Mouse (Mus musculus) adrenal gland, postnatal 36 days (tissue): ENCODE measurements around the gene Hist1h3a. TPM values are rescaled to one million over a fixed set of nuclear protein-coding genes. Genes with fewer than 3 reads are reported as not detected.

Source experiments
- DNase-seq, 2 experiments: peaks; one replicate each; pipeline ENCODE4 v3.0.0; 2021; ENCODE audit warnings: mixed read lengths in 1 of 2
- total RNA-seq, 2 experiments: library from RNA; stranded (reverse); gene quantifications; 2 replicates each; pipeline ENCODE4 v1.2.3; 2021

Gene Hist1h3a
- total RNA-seq, 2 experiments from 2014 or later, result 55.1 to 59.3 TPM

DNA sequence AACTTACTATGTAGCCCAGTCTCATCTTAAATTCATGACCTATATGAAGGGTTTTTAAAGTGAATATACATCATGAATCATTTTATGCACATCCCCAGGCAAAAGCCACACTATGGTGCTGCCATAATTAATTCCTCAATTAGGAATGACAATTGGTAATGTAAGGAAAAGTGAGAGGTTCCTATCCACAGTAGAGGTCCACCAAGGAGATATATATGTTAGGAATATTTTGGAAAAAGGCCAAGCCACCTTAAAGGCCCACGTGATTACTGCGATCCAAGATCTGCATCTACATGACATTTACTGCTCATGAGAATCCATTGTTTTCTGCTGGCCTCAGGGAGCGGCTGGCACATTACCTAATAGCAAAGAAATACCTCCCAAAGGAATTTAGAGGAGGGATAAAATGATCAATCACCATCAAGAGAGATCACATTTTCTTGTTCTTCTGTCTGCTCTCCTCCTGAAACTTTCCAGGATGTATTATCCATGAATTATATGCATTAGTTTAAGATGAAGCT is 2.9 kb downstream of the Hist1h3a start:
- DNase-seq, result no peak

DNA sequence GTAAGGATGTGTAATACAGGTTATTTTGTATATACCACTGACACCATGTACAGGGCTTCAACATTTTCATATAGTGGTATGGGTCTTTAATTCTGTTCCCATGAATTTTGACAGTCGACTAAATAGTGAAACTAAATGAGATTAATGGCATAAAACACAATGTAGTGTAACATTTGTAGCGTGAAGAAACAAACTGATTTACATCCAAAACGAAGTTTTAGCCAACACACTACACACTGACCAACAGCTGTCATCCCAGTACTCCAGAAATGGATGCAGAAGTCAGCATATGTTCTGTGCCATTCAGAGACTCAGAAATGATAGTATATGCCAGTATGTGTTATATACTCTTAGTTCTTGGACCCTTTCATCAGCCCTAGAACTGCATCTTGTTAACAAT is 4.3 kb downstream of the Hist1h3a start:
- DNase-seq, result no peak

DNA sequence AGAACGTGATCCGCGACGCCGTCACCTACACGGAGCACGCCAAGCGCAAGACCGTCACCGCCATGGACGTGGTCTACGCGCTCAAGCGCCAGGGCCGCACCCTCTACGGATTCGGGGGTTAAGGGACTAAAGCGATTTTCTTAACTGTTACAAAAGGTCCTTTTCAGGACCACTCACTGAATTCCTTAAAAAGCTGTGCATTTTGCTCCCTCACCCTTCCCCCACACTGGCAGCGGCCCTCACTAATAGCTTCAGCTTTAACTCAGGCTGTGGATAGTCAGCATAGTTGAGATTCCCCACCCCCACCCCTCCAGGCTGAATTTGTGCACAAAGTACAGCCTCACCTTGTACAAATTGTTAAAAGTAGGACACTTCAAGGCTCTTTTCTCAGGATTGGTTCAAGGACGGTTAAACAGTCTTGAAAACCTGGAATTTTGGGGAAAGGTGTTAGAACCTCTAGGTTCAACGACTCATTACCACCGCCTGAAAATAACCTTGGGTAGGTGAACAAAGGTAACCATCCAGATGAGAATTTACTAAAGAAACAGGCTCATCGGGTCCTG is 4.9 kb downstream of the Hist1h3a start:
- DNase-seq, result no peak

DNA sequence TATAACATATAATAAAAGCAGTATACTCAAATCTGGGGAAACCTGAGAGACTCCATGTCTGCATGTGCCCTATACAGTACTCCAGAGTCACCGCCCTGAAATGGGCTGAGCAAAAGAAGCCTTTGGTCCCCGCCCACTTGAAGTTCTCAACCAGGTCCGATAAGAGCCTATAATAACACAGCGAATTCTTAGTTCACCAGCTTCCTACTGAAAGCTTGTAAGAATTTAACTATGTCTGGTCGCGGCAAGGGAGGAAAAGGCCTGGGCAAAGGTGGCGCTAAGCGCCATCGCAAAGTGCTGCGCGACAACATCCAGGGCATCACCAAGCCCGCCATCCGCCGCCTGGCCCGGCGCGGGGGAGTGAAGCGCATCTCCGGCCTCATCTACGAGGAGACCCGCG is 5.4 kb downstream of the Hist1h3a start, which contains the start of gene Hist1h4b:
Gene Hist1h4b (plus strand): TSS at position 224 of the 400 bp plus-strand sequence.
- DNase-seq, result peak; percentile 87 to 90

DNA sequence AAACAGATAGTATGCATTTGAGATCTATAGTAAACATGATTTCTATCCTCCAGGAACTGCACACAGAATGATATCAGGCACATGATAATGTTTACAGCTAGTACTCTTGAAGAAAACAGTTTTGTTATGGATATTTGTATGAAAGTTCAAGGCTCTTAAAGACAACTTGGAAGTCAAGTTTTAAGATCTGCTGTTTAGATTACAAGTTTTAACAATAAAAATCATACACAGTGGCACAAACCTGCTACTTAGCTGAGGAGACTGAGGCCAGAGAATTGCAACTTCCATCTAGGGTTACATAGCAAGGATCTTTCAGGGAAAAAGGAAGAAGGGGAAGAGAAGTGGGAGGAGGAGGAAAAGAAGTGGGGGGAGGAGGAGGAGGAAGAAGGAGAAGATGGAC is 7.2 kb downstream of the Hist1h3a start:
- DNase-seq, result no peak

DNA sequence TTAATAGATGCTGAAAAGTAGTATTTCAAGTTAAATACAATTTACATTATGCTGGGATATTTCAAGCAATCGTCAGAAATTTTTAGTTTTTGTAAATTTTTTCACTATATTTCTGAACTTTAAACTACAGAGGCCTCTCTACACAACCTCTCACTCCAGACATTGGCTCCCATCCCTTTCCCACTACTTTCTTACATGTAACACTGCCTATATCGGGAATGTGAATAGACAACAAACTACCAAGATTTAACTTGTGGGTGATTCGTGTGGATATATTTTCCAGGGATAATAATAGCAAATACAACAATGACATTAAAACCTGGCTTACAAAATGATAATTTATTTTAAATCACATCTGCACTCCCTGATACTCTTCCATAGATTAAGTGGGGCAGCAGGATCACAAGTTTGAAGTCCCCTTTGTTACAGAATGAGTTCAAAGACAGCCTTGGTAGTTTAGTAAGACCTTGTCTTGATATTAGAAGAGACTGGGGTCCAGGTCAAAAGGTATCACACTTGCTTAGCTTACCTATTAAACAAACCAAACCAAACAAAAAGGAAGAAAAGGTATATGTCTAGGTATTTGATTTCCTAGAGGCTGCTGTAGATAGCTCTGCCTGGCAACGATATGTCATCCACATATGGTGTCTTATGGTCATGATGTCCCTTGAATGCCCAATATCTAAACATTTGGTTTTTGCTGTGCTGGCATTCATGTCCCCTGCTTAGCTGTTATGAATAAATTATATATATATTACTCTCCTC is 8.7 kb downstream of the Hist1h3a start:
- DNase-seq, result no peak

DNA sequence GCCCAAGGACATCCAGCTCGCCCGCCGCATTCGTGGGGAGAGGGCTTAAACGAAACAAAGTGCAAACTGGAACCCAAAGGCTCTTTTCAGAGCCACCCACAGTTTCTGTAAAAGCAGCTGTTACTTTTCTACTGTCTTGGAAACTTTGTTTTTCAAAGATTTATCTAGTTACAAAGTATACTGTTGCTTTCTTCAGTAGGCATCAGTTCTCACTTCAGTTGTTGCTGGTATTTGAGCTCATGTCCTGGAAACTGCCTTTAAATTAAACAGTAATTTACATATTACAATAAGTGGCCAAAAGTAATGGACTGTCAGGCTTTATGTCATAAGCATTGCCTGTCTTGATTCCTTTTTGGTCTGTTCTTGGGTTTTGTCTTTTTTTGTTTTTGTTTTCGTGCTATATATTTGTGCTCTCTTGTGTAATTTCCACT is 9.4 kb downstream of the Hist1h3a start:
- DNase-seq, result no peak

DNA sequence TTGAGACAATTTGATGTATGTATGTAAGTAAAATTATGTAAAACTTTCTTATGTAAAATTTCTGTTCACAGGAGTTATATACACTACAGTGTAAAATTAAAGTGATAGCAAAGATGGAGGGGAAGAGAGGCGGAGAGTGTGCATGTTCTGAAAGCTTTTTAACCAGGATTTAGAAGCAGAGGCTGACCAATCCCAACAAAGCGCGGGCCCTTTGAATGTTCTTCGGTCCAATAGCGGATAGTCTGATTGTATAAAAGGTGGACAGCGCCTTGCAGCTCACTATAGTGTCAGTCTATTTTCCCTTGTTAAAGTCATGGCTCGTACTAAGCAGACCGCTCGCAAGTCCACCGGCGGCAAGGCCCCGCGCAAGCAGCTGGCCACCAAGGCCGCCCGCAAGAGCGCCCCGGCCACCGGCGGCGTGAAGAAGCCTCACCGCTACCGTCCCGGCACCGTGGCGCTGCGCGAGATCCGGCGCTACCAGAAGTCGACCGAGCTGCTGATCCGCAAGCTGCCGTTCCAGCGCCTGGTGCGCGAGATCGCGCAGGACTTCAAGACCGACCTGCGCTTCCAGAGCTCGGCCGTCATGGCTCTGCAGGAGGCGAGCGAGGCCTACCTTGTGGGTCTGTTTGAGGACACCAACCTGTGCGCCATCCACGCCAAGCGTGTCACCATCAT is 10.0 kb downstream of the Hist1h3a start, which contains the start of gene Hist1h3b:
Gene Hist1h3b (plus strand): TSS at position 201 of the 675 bp plus-strand sequence.
- peak; percentile 92 for DNase-seq

DNA sequence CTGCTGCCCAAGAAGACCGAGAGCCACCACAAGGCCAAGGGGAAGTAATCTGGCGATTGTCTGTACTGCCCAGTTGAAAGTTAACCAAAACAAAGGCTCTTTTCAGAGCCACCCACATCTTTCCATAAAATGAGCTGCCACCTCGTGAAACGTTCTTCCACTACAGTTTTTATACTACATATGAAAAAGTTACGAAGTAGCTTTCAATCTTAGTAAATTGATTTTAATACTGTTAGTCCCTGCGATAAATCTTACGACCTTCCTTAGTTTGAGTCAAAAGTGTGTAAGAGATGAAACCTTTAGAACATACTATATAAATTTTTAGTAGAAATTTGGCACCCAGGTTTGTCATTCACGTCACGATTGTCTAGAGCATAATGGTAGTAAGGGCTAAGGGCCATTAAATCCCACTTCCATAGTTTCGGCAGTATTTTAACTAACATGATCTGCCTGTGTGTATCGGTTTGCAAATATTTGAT is 10.7 kb downstream of the Hist1h3a start:
- no peak for DNase-seq

DNA sequence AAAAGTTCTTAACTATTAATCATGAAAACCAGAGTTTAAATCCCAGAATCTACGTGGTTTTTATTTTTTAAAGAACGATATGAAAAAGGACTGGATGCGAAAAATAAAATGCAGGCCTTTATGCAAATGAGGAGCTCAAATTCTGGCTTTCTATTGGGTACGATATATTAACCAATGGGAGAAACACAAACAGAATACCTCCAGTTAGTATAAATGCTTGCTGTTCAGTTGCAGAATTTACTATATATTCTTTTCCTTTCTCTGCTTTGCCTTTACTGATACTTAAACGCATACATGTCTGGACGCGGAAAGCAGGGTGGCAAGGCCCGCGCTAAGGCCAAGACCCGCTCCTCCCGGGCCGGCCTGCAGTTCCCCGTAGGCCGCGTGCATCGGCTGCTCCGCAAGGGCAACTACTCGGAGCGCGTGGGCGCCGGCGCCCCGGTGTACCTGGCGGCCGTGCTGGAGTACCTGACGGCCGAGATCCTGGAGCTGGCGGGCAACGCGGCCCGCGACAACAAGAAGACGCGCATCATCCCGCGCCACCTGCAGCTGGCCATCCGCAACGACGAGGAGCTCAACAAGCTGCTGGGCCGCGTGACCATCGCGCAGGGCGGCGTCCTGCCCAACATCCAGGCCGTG is 11.2 kb downstream of the Hist1h3a start, which contains the start of gene Hist1h2ab:
Gene Hist1h2ab (plus strand): TSS at position 288 of the 639 bp plus-strand sequence.
- DNase-seq, result peak in 1 of 2 experiments; percentile 39

DNA sequence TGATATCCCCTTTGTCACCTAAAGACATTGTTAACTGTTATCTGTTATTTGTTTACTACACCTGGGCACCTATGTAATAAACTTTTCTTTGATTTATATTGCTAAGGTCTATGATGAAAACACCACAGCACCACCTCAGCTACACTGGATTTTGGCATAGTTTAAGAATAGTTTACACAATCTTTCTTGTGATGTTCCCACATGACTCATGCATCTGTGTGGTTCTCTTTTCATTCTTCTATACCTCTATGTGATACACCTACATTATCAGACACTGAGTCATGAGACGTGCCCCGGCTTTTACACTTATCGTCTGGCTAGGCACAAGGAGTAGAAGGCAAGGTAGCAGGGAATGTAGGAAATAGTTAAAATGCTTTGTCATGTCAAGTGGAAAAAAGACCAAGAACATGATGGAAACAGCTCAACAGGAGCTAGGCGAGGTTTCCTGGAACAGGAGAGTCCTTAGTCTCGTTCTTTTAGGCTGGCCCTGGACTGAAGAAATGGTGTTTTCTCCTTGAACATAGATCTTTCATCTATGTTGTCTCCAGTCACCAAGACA is 12.5 kb downstream of the Hist1h3a start:
- no peak for DNase-seq

DNA sequence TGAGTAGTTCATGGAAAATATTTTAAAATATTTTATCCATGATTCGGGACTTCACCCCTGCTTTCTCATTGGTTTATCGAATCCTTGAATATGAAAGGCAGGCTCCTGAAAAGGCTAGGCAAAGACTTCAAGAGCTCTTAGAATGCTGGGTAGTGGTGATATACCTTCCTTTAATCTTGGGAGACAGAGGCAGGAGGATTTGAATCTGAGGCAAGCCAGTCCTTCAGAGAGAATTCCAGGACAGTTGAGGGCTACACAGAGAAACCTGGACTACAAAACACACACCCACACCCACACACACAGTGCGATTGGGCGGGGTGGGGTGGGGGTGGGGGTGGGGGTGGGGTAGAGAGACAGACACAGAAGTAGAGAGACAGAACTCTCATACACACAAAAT is 14.3 kb downstream of the Hist1h3a start:
- no peak for DNase-seq

DNA sequence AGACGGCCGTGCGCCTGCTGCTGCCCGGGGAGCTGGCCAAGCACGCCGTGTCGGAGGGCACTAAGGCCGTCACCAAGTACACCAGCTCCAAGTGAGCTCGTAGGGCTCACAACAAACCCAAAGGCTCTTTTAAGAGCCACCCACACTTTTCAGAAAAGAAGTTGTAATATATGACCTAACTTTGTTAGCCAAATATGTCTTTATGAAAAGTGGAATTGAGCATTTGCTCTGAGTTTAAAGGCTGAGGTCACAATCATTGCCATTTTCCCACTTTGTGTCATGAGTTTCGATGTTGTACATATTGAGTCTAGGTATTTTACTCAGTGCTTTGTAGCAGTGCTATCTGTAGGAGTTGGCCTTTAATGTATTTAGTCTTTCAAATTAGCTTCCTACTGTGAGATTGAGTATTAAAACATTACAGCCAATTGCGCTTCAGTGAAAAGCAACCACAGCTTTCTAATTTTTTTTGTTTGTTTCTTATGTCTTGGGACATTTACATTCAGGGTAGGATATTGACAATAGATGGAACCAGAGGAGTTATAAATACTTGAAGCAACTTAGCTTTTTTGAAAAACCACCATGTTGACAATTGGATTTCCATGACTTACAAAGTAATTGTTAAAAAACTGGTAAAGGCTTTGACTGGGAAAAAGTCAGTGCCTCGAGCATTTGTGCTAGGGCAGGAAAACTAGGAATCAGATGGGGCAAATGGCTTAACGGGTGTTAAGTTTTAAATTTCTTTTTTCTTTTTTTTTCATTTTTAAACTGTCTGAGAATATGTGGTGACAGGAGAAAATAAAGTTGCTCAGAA is 14.9 kb downstream of the Hist1h3a start:
- no peak for DNase-seq

DNA sequence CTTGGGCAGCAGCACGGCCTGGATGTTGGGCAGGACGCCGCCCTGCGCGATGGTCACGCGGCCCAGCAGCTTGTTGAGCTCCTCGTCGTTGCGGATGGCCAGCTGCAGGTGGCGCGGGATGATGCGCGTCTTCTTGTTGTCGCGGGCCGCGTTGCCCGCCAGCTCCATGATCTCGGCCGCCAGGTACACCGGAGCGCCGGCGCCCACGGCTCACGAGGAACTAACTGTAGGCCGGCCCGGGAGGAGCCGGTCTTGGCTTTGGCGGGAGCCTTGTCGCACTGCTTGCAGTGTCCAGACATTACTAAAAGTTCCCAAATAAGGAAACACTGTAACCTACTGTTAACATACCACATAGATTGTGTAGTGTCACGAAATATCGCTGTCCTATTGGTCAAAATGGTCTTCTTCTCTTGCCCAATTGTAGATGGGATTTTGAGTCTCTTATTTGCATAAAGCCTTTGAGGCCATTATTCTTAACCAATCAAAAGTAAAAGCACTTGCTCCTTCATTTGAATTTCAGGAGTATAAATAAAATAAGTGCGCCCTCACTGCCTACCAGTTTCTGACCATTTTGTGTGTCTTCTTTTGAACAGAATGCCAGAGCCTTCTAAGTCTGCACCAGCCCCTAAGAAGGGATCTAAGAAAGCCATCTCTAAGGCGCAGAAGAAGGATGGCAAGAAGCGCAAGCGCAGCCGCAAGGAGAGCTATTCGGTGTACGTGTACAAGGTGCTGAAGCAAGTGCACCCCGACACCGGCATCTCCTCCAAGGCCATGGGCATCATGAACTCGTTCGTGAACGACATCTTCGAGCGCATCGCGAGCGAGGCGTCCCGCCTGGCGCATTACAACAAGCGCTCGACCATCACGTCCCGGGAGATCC is 15.7 kb downstream of the Hist1h3a start, which contains the start of gene Hist1h2bb:
Gene Hist1h2bb (plus strand): TSS at position 534 of the 880 bp plus-strand sequence.
- DNase-seq, result peak; percentile 57

DNA sequence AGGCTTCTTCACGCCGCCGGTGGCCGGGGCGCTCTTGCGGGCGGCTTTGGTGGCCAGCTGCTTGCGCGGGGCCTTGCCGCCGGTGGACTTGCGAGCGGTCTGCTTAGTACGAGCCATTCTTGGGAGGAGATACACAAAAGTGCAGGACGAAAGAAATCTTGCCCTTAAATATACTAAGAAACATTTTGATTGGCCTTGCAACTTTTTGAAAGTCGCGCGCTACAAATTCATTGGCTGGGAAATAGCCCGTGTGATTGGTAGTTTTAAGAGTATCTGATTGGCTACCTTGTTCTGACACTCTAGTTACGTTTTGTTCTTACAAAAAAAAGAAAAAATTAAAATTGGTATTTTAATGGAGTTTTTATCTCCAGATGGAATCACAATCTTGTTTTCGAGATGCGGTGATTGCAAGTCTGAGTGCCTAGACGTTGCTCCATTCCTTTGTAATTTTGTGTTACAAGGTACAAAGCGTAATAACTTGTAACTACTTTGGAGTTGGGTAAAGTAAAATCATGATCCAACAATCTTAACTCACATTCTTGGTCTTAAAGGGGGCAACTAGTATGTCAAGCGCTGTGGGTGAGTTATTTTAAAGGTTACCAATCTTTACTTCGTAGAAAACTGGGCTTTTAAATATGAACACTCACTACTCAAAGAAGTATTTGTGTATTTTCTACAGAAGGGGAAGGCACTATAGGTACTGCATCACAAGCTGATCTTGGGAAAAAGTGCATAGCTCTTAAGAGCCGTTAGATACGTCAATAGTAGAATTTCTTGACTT is 16.6 kb downstream of the Hist1h3a start, which contains the start of gene Hist1h3c:
Gene Hist1h3c (minus strand): TSS at position 222 of the 781 bp plus-strand sequence.
- peak; percentile 77 to 86 for DNase-seq

DNA sequence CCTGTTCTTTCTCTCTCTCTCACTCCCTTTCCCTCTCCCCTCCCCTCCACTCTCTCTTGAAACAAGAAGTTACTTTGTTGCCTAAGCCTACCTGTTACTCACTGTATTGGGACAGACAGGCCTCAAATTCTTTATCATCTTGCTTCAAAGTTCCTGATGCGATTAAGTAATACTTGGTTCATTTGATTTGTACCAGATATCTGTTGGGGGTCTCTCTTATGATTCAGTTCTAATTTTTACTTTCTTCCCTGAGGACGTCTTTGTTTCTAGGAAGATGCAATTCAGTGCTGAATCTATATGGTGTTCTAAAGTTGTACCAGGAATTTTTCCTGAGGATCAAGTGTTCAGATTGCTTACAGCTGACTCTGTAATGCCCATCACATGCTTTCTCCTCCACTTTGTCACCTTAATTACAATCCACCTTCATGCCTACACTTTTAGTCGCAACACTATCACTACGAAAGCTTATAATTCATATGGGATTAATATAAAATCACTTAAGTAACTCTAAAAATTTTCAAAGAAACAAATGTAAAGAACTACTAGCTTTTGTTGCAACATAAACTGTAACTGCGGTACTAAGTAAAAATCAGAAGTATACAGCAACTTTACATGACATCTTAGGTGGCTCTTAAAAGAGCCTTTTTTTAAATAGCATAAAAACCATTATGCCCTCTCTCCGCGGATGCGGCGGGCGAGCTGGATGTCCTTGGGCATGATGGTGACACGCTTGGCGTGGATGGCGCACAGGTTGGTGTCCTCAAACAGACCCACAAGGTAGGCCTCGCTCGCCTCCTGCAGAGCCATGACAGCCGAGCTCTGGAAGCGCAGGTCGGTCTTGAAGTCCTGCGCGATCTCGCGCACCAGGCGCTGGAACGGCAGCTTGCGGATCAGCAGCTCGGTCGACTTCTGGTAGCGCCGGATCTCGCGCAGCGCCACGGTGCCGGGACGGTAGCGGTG is 17.5 kb downstream of the Hist1h3a start:
- no peak for DNase-seq

DNA sequence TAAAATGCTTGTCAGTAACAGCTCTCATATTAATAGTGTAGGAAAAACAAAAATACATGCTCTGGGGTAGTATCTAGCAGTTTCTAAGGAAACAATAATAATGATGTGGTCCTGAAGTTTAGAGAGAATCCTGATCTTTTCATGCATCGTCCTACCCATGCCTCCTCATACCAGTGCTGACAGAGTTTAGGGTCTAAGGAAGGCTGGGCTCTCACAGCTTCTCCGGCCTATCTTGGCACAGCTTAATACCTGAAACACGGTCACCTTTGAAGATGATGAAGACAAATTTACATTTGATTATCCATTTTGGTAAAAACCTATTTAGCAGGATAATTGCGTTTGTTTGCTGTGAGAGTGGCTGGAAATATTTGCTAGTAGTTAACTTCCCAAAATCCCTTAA is 18.2 kb downstream of the Hist1h3a start:
- no peak for DNase-seq
